Comparison of ENCODE assay signal across 18 mouse cellular contexts in the genomic region with DNA sequence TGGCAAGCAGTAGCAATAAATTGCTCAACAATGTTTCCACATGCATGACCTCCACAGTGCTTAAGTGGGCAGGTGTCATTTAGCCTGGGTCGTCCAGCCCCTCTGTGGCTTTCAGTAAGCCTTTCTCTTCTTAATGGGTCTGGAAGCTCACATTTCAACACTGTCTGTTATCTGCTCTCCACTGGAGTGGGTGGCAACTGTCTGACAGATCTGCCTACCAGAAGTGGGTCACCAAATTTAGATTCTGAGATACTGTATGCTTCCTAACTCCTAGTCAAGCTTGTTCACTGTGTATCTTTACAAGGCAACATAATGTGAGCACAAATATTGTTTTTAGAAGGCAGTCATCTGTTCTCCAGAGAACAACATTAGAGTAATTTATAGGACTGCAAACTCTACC. TPM values are rescaled to one million over a fixed set of nuclear protein-coding genes. Genes with fewer than 3 reads are reported as not detected.
DNase-seq lines count a peak whose midpoint lies in the region; ATAC-seq lines count a peak whose summit lies in the region.
"Had no signal": no experiment of that assay in that cellular context is flagged by ENCODE, and none has a peak within 500 bp of the region (broad histone marks: within the 10 kb centered on the region; RNA-seq: fewer than 3 reads in every experiment).

No protein-coding gene starts in this region.

- DNase-seq in heart, postnatal 36 days: no peak
- peak; percentile 49 for DNase-seq in retina, postnatal 1 day
- no peak for DNase-seq in retina, embryonic 14.5 days (ENCODE audit: low spot score)
- DNase-seq in thymus, postnatal 25 days: no peak
- DNase-seq: cerebellum, postnatal 10 days; gastrocnemius, postnatal 25 days; kidney, postnatal 14 days; lung, postnatal 4 days had no signal

- no peak overlapping the region for H3K4me3 ChIP-seq in heart, embryonic 13.5 days
- H3K4me3 ChIP-seq in intestine, embryonic 16.5 days (ENCODE audit: low read length): no peak overlapping the region

- H3K4me2 ChIP-seq in heart, embryonic 13.5 days: peak overlapping the region; percentile 47
- H3K4me2 ChIP-seq in intestine, embryonic 16.5 days (ENCODE audit: low read depth, low read length): no peak overlapping the region

- no peaks in the 10 kb centered on the region for H3K36me3 ChIP-seq in heart, embryonic 13.5 days
- no peaks in the 10 kb centered on the region for H3K36me3 ChIP-seq in intestine, embryonic 16.5 days (ENCODE audit: control insufficient read depth, insufficient read depth, low read length)

- peak overlapping the region; percentile 29 for H3K27ac ChIP-seq in heart, embryonic 13.5 days (replicated peaks)
- H3K27ac ChIP-seq in intestine, embryonic 16.5 days (ENCODE audit: low read length): no peak overlapping the region

- peaks cover 21% of the 10 kb centered on the region for H3K4me1 ChIP-seq in heart, embryonic 13.5 days
- H3K4me1 ChIP-seq in intestine, embryonic 16.5 days (ENCODE audit: control insufficient read depth, insufficient read depth, low read length): no peaks in the 10 kb centered on the region

- H3K27me3 ChIP-seq in heart, embryonic 13.5 days (replicated peaks): peaks cover 23% of the 10 kb centered on the region
- no peaks in the 10 kb centered on the region for H3K27me3 ChIP-seq in intestine, embryonic 16.5 days (replicated peaks; ENCODE audit: control insufficient read depth, insufficient read depth, low read length)
- H3K27me3 ChIP-seq: CH12.LX had no signal

- peak; percentile 42; the same call in 1 of the 2 replicates for ATAC-seq in heart, embryonic 13.5 days (ENCODE audit: extremely low read depth, insufficient number of reproducible peaks, low FRiP score, low TSS enrichment)
- ATAC-seq in erythroid progenitor cell, adult 5-6 weeks (replicated peaks; ENCODE audit: low FRiP score, poor library complexity, severe bottlenecking): peak; percentile 56
- peak; percentile 63 for ATAC-seq in megakaryocyte-erythroid progenitor cell, adult 5-6 weeks (replicated peaks; ENCODE audit: low FRiP score, low TSS enrichment, poor library complexity, severe bottlenecking)
- no peak for ATAC-seq in intestine, embryonic 16.5 days
- ATAC-seq: hindbrain, embryonic 16.5 days had no signal

- WGBS in heart, embryonic 13.5 days: 6% methylated on average over 1 of the region's 1 CpGs
- 28% methylated on average over 1 of the region's 1 CpGs for WGBS in intestine, embryonic 16.5 days

- intact Hi-C loops in heart, postnatal 36 days (cut with DNase I): no loop called here

- H3K9ac ChIP-seq in heart, embryonic 13.5 days: no peak overlapping the region
- H3K9ac ChIP-seq in intestine, embryonic 16.5 days (ENCODE audit: low read depth, low read length): no peak overlapping the region

- no peaks in the 10 kb centered on the region for H3K9me3 ChIP-seq in heart, embryonic 13.5 days
- H3K9me3 ChIP-seq in intestine, embryonic 16.5 days (ENCODE audit: control insufficient read depth, low read length): no peaks in the 10 kb centered on the region

RNA-seq across cellular contexts. Expression of a gene that starts 23.5 kb away (rescaled TPM):
- polyA plus RNA-seq in heart, embryonic 13.5 days (2015; fragmentation: Nextera tagmentation; extraction: Ambion mirVana): 9.5 and 11.4 TPM in 2 replicates
- total RNA-seq in heart, postnatal 36 days (2021): 10 to 100 TPM; 23.3 to 23.9 TPM
- total RNA-seq in erythroid progenitor cell, adult 5-6 weeks (2015; ENCODE audit: low replicate concordance): 59.1 and 73.4 TPM in 2 replicates
- 39.8 and 48.4 TPM in 2 replicates for total RNA-seq in erythroid progenitor cell, adult 5-6 weeks (2017; ENCODE audit: low replicate concordance)
- 22.7 and 26.2 TPM in 2 replicates for total RNA-seq in megakaryocyte-erythroid progenitor cell, adult 5-6 weeks (2014; fragmentation: Nextera tagmentation)
- total RNA-seq in megakaryocyte-erythroid progenitor cell, adult 5-6 weeks (2017): 16.6 and 21.8 TPM in 2 replicates
- 19.8 and 21.2 TPM in 2 replicates for polyA plus RNA-seq in intestine, embryonic 16.5 days (2015; fragmentation: Nextera tagmentation; extraction: Ambion mirVana)
- total RNA-seq: CH12.LX had no signal

RNA-seq across cellular contexts. Expression of a gene that starts 33.2 kb away (rescaled TPM):
- polyA plus RNA-seq in heart, embryonic 13.5 days (2015; fragmentation: Nextera tagmentation; extraction: Ambion mirVana): not detected in 2 replicates
- total RNA-seq in heart, postnatal 36 days (2021): not detected
- total RNA-seq in erythroid progenitor cell, adult 5-6 weeks (2015; ENCODE audit: low replicate concordance): not detected in 2 replicates
- total RNA-seq in erythroid progenitor cell, adult 5-6 weeks (2017; ENCODE audit: low replicate concordance): not detected in 2 replicates
- not detected in 2 replicates for total RNA-seq in megakaryocyte-erythroid progenitor cell, adult 5-6 weeks (2014; fragmentation: Nextera tagmentation)
- not detected in 2 replicates for total RNA-seq in megakaryocyte-erythroid progenitor cell, adult 5-6 weeks (2017)
- not detected in 2 replicates for polyA plus RNA-seq in intestine, embryonic 16.5 days (2015; fragmentation: Nextera tagmentation; extraction: Ambion mirVana)
- total RNA-seq: adrenal gland, postnatal 4 days; CH12.LX; gastrocnemius, postnatal 25 days; left cerebral cortex, adult 8-10 months had no signal
- polyA plus RNA-seq: forebrain, embryonic 11.5 days; hindbrain, embryonic 16.5 days; stomach, embryonic 14.5 days had no signal
